Mouse (Mus musculus): ENCODE measurements around the gene Shd. TPM values are rescaled to one million over a fixed set of nuclear protein-coding genes. Genes with fewer than 3 reads are reported as not detected.

Shd gene
- total RNA-seq, 2 experiments from 2014 or later = not detected

DNA sequence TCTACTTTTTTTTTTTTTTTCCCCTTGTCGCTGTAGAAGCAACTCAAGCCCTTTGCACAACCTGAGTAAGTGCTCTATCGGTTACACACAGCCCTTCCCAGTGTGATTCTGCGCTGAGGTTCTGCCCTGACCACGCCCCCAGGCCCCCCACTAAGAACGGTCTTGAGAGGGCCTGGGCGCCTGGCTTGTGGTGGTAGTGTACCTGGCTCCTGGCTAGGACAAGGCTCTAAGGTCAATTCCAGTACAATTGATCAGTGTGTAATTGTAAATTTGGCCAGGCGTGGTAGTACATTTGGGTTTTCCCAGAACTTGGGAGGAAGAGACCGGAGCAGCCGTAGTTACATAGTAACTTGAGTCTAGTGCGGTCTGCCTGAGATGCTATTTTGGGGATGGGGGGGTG, 36.7 kb downstream of the Shd start:
- intact Hi-C loops (cut with DNase I) = no loop called here
- no peak for DNase-seq

DNA sequence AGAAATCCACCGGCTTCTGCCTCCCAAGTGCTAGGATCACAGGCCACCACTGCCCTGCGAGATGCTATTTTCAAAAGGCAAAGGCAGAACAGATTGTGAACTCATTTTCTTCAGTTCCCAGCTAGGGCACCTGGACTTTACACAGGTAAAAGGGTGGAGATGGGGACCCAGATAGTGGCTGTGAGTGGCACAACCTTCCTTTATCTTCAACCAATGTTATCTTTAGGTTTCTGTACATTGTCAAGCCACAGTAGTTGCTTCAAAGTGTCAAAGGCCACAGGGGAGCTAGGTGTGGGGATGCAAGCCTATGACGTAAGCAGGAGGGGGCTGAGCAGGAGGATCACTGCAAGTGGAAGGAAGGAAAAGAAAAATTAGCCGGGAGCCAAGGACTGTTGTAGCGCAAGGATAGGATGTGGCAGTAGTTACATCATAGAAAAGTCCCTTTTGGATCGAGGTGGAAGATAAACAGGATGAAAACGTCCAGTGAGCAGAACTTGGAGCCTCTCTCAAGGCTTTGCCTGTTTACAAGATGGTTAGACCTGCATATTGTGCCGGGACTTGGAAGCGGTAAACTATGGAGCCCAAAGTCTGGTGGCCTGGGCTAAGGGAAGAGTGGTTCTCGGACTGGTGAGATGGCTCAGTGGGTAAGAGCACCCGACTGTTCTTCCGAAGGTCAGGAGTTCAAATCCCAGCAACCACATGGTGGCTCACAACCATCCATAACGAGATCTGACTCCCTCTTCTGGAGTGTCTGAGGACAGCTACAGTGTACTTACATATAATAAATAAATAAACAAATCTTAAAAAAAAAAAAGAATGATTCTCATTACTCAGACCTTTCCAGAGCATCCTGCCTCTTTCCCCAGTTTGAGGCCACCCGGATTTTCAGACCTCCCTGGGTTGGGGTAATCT, 37.4 kb downstream of the Shd start:
- intact Hi-C loops (cut with DNase I) = no loop called here
- no peak for DNase-seq

GRCm38 (mm10) chr17:56008356-56009087, 38.3 kb downstream of the Shd start:
- DNase-seq = peak; percentile 81 to 90
- intact Hi-C loops (cut with DNase I) = no loop called here

DNA sequence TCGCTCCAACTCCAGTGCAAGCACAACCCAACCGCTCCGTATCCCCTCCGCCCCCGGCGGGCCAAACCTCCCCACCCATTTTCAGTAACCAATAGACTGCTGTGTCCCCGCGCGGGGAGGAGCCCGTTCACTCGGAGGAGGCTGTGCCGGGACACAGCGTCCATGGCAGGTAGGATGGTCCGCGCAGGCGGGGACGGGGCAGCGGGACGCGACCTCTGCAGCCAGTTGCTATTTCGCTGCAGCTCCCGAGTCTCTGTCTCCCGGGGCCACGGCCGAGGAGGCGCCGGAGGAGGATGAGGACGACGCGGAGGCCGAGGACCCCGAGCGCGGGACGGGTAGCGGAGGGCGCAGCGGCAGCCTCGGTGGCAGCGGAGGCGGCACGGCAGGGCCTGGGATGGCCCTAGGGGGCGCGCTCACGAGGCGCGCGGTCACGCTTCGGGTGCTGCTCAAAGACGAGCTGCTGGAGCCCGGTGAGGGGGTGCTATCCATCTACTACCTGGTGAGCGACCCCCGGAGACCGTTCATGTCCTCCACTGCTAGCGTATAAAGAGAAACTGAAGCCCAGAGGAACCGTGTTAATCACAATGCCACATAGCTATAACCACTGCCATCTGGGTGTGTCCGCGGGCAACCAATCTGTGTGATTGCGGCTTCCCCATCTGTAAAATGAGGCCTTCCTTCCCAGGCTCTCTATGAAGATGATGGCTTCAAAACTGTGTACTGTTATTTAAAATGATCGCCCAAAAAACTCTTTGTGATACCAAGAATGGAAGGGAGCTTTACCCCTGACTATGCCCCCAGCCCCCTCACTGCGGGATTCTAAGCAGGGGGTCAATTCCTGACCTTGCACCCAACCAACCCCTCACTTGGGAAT, 39.1 kb downstream of the Shd start:
- intact Hi-C loops (cut with DNase I) = no loop called here
- peak; percentile 86 to 91 for DNase-seq

- intact Hi-C loops (cut with DNase I) = loop anchor here (1.0 kb wide), 1 partner anchor 35 kb away; no protein-coding TSS in a partner anchor
- DNase-seq = no peak
These were observed 39.6 kb downstream of the Shd start for GRCm38 (mm10) chr17:56009962-56010240.

GRCm38 (mm10) chr17:56010255-56010654, 40.0 kb downstream of the Shd start:
- DNase-seq = no peak
- intact Hi-C loops (cut with DNase I) = loop anchor here (1.0 kb wide), 1 partner anchor 35 kb away; no protein-coding TSS in a partner anchor

- DNase-seq = peak; percentile 76 to 81
- intact Hi-C loops (cut with DNase I) = loop anchor here (1.0 kb wide), 1 partner anchor 35 kb away; no protein-coding TSS in a partner anchor
These were observed 40.4 kb downstream of the Shd start for GRCm38 (mm10) chr17:56010681-56011080.

DNA sequence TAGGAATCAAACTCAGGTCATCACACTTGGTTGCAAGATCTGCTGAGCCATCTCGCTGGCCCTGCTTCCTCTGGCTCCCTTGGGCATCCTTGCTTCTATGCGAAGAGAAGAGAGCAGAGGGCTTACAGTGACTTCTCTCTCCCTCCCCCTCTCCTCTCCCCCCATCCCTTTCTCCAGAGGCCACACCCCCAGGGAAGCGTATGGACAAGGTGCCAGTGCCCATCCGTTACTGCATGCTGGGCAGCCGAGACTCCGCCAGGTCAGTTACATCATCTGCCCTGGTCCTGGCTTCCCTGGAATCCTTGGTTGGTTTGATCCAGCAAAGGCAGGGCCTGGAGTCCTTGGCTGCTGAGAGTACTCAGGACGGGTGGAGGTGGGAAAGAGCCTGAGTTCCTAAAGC, 41.2 kb downstream of the Shd start:
- intact Hi-C loops (cut with DNase I) = no loop called here
- DNase-seq = no peak

DNA sequence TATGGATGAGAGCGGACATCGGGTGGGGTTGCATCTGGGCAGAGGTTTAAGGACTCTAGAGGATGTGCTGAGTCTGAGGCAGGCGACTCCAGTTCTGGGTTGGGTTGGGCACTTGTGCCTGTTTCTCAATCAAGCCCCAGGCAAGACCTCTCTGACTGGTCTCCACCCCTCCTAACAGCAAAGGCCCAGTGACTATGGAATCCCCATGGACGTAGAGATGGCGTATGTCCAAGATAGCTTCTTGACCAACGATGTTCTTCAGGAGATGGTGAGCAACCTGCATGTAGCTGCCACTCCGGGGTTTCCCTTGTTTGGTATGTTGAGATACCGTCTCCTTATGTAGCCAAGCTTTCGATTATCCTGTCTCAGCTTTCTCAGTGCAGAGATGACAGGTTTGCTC, 45.0 kb downstream of the Shd start:
- intact Hi-C loops (cut with DNase I) = no loop called here
- no peak for DNase-seq

DNA sequence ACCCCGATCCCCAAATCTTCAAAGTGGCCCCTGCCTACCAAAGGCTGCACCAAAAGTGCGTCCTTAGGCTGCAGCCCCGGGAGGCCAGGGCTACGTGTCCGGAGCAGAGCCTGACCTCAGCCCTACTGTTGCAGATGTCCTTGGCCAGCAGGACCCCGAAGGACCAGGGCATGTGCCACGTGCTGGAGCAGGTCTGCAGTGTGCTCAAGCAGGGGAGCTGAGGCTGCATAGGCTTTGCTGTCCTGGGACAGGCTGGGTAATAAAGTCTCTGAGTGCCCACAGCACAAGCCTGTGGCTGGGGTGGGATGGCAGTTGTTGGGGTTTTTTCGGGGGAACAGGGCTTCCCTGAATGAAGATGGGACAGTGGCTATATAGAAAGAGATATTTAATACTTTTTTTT, 46.1 kb downstream of the Shd start:
- intact Hi-C loops (cut with DNase I) = no loop called here
- DNase-seq = no peak

- intact Hi-C loops (cut with DNase I) = no loop called here
- no peak for DNase-seq
These were observed 46.8 kb downstream of the Shd start for GRCm38 (mm10) chr17:56016793-56017785.

DNA sequence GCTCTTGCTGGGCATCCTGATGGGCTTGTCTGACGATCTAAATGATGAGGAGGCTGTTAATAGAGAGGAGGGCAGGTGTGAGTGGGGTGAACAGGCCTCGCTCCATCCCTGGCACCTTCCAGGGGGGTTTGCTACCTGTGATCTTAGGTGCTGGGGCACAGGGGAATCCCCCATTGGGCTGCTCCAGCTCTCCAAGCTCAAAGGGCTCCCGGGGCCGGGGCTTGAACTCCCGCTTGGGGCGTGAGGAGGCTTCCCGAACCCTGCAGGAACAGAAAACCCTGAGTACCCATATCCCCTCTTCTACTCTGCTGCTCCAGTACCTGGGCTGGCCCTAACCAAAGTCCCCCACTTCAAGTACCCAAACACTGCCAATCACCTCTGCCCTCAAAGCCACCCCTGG, 47.6 kb downstream of the Shd start:
- intact Hi-C loops (cut with DNase I) = no loop called here
- peak in 1 of 2 experiments; percentile 14 for DNase-seq

GRCm38 (mm10) chr17:56018347-56019131, 48.3 kb downstream of the Shd start:
- intact Hi-C loops (cut with DNase I) = no loop called here
- DNase-seq = peak in 1 of 2 experiments; percentile 23

GRCm38 (mm10) chr17:56020400-56021084, 50.3 kb downstream of the Shd start:
- intact Hi-C loops (cut with DNase I) = no loop called here
- DNase-seq = no peak

GRCm38 (mm10) chr17:56021161-56021910, 51.1 kb downstream of the Shd start:
- intact Hi-C loops (cut with DNase I) = no loop called here
- DNase-seq = peak in 1 of 2 experiments; percentile 14

DNA sequence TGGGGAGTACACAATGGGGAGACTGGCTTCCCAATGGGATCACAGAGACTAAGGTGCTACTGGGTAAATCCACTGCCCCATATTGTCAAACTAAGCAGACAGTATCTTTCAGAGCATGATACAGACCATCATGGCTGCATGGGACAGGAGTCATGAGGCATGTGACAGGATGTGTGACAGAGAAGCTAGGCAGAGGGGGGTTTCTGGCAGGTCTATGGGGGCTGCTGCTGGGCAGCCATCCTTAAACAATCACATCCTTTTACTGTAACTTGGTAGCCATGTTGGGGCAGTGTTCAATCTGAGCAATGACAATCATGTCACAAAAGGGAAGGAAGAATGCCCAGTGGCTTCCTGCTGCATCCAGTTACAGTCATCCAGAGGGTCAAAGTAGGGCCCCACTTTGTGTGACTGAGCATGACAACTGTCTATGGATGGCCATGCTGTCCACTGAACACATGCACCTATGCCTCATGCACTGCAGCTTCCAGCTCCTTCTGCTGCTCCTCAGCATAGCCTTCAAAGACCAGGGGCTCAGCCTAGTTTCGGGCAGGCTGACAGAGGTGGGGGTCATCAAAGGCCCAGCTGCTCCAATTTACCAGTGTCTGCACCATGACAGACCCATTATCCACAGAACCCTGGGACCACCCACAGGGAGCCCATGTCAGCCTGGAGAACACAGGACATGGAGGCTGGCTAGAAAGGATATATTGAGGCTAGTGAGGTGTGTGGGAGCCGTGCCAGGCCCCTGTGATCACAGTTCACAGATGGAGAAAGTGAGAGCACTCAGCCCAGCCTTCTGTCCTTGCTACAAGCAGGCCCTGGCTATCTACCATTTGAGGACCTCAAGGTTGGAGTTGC, 52.1 kb downstream of the Shd start:
- intact Hi-C loops (cut with DNase I) = no loop called here
- DNase-seq = no peak

- peak in 1 of 2 experiments; percentile 12 for DNase-seq
- intact Hi-C loops (cut with DNase I) = no loop called here
These were observed 52.7 kb downstream of the Shd start for GRCm38 (mm10) chr17:56022989-56023290.
